Mouse (Mus musculus) spleen, postnatal 14 days (tissue): ENCODE results near the gene Bfar.
"Not testable (repeated sequence)": the region's sequence is repeated elsewhere in the genome, so short reads cannot be mapped to it uniquely, and the experiment has no call there.

Source experiments
- DNase-seq, 2 experiments: peaks; one replicate each; pipeline ENCODE4 v3.0.0; 2021 to 2022; ENCODE audit warnings: low spot score in 2 of 2

Bfar gene

DNA sequence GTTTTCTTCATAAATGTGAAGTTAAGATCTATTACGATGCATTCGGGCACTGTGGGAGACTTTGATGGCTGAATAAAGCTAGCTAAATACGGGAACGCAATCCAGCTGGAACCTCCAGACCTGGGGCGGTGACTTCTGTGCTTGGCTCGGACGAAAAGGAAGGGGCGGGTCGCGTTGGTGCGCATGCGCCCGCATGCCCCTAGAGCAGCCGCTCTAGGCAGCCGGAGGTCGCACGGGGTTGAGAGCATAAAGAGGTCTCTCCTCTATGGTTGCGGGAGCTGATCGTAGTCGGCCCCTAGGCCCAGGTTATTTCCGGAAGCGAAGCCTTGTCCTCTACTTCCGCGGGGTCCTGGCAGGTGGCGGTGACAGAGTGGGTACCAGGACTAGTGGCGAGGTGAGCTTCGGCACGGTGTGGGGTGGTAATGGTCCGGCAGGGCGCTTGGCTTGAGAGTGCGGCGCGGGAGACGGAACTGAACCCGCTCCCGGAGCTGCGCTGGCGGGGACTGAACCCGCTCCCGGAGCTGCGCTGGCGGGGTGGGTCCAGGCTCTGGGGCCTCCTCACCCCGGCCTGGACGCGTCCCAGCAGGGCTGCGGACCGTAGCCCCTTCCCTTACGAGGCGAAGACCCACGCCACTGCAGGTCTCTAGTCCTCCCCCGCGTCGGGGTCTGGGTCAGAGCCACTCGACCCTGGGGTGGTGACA, at the start of gene Bfar, which contains the start of gene 3110001I22Rik:
TSS of gene Bfar (plus strand) at position 174 of the 701 bp plus-strand sequence.
TSS of gene 3110001I22Rik (plus strand) at position 245 of the 701 bp plus-strand sequence.
- peak; percentile 74 to 81 for DNase-seq

DNA sequence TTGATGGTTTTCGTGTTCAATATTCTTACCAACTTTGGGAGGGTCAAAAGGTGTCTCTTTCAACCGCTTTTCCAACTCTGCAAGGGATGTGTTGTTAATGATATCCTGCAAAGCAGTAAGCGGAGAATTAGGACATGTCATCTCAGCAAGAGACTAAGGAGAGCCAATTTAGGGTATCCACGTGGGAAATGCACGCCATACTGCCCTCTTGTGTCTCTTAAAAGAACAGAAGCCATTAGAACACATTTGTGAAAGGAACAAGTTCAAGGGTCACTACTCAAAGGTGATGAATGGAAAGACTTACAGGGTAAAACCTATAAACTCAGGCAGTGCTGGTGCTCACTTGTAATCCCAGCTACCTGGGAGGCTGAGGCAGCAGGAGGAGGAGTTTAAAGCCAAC, 43.3 kb upstream of the Bfar start:
- DNase-seq, result no peak

DNA sequence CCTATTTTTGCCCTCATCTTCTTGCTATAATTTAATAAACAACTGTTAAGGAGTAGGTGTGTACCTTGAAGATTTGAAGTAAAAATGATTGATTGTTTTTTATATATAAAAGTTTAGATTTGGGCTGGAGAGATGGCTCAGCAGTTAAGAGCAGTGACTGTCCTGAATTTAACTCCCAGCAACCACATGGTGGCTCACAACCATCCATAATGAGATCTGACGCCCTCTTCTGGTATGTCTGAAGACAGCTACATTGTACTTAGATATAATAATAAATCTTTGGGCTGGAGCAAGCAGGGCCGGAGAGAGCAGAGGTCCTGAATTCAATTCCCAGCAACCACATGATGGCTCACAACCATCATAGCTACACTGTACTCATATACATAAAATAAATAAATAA, 33.5 kb upstream of the Bfar start:
- DNase-seq, result not testable (repeated sequence)

DNA sequence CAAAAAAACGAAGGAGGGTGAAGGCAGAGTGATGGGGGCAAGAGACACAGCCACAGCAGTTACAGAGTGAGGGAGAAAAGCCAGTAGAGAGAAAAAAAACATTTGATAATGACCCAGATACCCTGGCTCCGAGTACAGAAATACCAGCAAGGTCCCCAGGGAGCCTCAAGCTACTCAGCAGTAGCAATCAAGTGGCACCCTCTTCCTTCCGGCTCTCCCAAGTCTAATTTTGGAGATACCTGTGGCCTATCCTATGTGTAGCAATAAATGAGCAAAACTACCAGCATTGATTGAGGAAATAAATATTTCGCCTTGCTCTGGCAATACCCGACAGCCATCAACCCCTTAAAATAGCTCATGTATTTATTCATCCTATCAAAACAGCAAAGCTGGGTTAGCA, 32.1 kb upstream of the Bfar start:
- DNase-seq, result no peak

DNA sequence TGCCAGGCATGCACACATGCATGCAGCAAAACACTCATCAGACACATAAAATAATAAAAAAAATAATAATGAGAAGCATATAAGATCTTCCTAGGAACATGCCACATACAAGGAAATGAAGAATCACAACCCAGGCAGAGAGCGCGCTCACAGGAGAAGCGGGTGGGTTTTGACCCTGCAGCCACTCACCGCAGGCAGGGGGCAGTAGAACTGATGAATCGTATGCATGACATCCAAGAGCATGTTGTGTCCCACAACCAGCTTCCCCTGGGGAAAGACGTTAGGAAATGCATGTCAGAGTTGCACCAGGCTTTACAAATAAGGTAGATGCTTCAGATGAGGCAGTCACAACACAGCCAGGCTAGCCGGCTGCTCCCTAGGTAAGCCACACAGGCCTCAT, 31.6 kb upstream of the Bfar start:
- DNase-seq, result peak in 1 of 2 experiments; percentile 11

DNA sequence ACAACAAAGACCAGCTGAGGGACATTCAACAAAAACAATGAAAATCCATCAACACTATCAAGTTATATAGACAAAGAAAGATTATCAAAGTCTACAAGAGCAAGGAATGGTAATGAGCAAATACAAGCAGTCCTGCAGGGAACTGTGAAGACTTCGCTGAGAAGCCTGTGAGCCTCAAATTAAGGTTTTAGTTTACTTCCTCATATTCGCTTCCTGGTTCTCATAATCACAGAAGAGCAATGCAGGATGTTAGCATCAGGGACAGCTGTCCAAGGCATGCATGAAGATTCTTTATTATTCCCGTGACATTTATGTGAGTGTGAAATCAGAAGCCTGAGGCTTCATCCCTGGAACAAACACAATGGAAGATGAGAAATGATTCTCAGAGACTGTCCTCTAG, 27.2 kb upstream of the Bfar start:
- no peak for DNase-seq

DNA sequence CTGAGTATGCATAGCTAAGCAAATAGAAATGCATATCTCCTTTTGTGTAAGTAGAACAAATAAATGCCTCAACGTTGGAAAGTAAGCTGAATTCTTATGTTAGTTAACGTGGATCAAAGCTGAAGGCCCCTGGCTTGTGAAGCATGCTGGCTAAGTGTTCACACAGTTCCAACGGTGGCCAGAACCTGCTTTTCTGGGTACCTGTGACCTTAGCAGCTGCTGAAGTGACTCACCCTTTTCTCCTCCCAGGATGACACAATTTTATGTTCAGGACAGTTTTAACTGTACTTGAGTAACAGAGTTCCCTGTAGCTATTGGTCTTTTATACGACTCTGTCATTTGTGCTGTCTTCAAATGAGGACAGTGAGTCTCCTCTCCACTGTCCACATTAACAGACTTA, 25.7 kb upstream of the Bfar start:
- no peak for DNase-seq

DNA sequence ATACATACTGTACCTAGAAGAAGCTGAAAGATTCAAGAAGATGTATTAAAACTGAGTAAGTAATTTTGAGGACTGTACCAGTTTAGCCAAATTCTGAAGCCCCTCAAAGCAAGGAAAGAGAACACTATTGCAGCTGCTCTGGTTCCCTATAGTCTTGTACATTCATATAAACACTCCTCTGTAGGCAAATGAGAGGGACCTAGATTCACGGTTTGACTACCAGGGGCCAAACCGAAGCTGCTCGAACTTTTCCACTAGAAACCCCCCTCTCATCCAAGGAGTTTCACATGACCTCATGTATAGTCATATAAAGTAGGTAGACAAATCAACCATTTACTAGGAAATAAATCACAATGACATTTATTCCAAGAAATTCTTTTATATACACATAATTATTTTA, 12.8 kb upstream of the Bfar start:
- no peak for DNase-seq

DNA sequence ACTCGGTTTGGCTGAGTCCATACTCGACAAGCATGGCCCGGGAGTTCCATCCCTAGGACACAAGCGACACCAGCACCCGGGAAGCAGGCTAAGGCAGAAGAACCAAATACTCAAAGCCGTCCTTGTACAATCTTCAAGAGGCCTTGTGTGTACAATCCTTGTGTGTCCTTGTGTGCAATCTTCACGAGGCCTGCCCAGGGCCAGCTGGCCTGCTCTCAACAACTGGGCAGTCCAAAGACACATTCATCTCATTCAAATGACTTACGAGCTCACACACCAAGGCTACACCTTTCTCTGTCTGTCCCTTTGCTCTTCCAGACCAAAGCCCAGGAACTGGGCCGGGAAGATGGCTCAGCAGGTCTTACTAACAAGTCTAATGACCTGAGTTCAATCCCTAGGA, 10.9 kb upstream of the Bfar start:
- DNase-seq, result no peak

DNA sequence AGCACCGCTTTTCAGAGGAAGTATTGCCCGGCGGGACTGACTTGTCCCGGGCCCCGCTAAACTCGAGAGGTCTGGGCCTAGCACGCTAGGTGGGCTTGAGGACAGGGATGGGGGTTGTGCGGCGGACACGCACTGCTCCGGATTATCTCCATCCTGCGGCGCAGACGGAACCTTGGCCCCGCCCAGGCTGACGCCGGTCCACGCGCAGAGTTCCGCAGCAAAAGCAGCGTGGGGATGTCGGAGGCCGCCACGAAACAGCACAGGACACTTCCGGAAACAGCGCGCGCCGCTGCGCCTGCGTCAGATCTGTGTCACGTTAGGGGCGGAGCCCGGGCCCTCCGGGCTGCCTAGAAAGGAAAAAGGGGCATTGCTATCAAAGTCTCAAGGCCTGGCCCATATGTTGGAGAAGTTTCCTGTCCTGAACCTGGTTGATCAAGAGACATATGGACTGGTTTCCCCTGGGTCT, 3.7 kb upstream of the Bfar start, which contains the start of gene Parn:
TSS of gene Parn (minus strand) at position 293 of the 466 bp plus-strand sequence.
- peak; percentile 85 to 89 for DNase-seq

DNA sequence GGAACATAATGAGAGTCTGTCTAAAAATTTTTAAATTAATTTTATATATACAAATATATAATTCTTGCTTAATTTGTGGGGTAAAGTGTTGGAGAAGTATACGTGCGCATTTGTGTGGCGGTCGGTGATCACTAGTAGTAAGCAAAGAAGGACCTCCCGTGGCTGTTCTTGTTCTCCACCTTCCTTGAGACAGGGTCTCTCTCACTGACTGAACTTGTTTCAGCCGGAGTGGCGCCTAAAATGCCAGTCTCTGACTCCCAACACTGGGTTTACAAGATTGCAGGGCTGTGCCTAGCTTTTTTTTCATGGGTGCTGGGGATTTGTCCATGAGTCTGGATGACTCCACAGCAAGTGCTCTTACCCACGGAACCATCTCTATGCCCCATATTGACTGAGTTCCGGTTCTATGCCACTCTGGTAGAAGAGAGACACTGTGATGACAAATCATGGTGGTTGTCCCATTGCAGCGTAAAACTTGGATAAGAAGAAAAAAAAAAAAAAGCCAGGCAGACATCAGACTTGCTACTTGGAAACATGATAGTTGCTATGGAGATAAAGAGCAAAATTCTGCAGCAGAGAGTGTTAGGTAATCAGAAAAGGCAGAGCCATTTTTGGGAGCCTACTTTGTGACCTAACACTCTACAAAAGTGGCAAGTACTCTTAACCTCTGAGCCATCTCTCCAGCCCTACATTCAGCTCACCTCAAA, 3.1 kb upstream of the Bfar start:
- DNase-seq, result no peak

DNA sequence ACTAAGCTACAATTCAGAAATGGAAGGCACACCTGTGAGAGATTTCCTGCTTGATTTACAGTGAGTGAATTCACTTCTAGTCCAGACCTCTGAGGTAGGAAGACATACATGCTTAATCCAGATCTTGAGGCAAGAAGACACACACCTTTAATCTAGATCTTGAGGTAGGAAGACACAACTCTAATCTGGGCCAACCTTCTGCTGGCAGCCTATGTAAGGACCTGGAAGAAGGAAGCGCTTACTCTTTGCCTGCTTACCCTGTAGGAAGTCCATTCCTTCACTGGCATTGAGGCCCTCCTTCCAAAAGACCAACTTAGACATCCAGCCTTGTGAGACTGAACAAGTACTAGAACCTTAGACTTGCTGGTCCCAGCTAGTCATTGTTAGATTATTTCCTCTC, 2.4 kb upstream of the Bfar start:
- no peak for DNase-seq

DNA sequence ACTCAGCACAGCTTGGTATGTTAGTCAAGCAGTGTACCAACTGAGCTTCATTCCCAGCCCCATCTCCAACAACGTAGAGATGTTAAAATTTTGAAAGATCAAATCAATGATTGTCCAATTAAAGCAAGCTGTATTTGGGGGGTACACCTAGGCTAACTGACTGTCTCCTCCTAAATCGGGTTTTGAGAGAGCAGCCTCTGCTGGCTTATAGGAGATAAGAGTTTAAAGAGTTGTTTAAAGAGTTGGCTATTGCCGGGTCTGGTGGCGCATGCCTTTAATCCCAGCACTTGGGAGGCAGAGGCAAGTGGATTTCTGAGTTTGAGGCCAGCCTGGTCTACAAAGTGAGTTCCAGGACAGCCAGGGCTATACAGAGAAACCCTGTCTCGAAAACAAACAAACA, 762 bp upstream of the Bfar start:
- not testable (repeated sequence) for DNase-seq

DNA sequence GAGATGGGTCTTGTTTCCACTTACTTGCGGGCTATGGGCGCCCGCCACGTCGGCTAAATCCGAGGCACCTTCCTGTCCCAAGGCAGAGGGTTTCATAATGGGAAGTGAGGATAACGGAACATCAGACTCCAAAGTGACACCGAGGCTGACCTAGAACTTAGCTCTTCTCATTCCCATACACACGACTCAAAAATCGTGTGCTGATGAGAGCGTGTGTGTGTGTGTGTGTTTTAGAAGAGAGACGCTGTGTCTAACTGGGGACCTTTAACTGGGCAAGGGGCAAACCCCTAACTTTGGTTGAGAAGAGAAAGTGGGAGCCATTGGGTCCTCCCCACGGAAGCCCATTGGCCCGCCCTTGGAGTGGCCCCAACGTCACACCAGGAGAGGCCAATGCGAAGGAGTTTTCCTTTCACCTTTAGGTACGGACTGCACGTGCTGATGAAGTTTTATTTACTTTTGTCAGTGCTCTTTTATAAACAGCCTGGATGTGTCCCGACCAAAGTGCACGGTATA, 784 bp downstream of the Bfar start:
- DNase-seq, result peak; percentile 39 to 54

DNA sequence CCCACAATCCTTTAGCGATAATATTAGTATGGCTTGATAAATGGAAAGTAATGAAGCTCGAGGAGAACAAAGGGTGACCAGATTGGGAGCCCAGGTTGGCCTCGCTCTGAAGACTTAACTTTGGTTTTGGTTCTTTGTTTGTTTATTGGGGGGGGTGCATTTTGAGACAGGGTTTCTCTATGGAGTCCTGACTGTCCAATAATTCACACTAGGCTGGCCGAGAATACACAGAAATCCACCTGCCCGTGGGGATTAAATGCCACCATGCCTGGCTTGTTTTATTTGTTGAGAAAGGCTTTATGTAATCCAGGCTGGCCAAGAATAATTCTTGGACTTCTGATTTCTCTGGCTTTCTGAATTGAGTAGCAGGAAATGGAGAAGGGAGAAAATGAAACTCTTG, 1.5 kb downstream of the Bfar start:
- no peak for DNase-seq

DNA sequence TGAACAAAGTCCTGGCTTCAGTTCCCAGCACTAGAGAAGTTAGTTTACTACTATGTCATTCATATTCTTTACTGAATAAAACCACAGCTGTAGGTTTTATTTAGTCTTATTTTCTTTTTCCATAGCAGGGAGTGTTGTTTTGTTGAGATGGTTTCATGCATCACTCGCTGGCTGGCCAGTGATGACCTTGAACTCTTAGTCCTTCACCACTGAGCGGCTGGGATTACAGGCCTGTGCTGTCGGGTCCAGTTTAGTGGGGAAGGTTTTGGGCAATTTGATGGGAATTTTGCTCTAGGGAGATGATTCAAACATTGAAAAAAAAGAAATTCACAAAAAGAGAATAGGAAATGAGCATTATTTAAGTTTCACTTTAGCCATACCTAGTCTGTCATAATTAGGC, 2.9 kb downstream of the Bfar start:
- no peak for DNase-seq

DNA sequence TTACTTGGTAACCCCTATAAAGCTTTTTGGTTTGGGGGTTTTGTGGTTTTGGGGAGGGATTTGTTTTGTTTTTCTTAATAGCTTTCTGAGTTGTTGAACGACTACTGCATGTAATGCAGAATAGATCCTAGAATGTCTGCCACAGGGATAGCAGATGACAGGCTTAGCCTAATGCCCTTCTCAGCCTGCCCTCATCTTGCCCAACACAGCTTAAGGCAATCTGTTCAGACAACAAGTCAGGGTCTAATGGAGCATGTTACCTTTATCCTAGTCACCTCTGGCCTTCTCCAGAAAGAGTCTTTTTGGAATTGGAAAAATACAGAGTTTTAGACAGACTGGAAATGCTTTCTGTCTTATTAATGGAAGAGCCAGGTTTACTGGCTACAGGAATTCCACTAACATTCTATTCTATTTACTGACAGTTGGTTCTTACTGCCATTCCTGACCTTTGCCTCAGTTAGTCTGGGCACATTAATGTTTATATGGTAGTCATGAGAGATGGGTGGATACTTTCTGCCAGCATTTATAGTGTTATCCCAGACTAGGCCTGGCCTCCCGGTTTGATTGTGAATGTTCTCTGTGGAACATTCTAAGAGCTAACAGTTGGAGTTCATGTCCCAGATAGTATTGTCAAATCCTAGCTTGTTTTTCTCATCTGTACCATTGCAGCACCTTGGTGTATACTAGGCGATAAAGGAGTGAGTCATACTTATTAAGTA, 7.1 kb downstream of the Bfar start:
- no peak for DNase-seq

DNA sequence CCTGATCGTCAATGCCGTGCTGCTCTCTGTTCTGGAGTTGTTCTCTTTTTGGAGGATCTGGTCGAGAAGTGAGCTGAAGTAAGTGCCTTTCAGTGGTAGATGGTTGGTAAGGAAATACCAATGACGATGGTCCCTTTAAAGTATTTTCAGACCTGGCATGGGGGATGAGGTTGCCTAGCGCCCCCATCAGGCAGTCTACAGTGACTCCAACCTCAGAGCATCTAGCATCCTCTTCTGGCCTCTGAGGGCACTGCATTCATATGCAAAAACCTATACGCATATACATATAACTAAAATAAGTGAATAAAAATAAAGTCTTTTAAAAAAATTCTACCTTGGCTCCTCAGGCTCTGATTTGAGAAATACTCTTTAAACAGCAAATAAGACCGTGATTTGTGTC, 27.3 kb downstream of the Bfar start:
- DNase-seq, result no peak

DNA sequence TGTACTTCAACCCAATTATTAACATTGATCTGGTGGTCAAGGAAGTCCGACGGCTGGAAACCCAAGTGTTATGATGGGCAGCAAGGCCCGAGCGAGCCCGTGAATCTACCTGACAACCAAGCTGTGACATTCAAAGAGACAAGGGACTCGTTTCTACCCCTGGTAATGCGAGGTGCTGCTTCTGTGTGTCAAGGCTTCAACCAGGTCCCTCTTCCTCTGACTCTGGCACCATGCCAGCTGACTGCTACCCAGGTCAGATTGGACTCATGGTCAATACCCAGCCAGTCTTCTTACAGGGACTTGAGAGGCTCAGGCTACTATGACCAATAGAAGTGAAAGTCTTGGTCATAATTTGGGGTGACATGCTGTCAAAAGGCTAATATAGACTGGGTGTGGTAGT, 30.5 kb downstream of the Bfar start:
- no peak for DNase-seq

DNA sequence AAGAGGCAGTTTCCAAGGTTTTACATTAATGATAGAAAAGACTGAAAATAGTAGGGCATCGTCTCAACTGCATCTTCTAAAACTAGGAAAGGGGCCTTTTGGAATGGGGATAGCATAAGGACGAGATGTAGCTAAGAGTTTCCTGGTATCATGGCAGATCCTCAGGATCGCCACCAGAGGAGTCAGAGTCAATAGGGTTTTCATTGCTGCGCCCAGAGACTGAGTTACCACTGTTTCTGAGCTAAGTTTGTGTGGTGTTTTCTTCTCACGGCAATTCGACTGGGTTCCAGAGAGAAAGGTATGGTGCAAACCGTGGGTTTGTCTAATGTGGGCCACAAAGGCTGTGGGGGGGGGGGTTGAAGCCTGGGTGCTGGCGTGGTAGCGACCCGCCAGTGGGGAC, 33.0 kb downstream of the Bfar start:
- no peak for DNase-seq

DNA sequence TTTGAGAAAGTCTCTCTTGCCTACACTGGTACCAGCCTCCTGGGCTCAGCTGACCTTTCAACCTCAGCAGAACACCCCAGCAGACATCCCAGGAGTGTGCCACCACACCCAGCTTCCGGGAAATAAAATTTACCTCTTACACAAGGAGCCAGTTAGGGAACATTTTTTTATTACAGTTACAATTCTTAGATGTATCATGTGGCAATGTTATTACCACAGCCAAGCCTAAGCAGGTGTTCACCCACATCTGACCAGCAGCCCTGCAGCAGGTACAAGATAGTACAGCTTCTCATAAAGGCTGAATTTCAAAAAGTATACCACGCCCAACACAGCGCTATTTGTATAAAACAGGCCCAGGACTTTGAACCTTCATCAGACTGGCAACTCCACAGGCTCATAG, 43.3 kb downstream of the Bfar start:
- no peak for DNase-seq

DNA sequence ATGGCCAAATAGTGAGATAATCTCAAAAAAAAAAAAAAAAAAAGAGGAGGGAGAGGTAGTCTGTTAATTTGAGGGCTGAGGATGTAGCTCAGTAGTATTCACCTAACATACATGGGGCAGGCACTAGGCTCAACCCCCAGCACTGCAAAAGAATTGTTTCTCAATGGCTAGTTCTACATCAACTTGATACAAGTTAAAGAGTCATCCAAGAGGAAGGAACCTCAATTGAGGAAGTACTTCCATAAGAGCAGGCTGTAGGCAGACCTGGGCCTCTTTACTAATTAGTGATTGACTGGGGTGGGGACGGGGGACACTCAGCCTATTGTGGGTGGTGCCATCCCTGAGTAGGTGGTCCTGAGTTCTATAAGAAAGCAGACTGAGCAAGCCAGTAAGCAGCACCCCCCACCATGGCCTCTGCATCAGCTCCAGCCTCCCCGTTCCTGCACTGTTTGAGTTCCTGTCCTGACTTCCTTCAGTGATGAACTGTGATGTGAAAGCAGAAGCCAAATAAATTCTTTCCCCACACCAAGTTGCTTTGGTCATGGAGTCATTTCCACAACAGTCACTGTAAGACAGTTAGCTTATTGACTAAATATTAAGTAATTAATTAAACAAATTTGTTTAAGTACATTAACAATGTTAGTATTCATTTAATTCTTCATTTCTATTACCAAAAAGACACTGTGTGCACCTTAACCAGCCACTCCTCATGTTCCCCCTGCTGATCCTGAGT, 45.3 kb downstream of the Bfar start:
- no peak for DNase-seq
